23 mouse cellular contexts compared by ENCODE assay signal in the genomic region with DNA sequence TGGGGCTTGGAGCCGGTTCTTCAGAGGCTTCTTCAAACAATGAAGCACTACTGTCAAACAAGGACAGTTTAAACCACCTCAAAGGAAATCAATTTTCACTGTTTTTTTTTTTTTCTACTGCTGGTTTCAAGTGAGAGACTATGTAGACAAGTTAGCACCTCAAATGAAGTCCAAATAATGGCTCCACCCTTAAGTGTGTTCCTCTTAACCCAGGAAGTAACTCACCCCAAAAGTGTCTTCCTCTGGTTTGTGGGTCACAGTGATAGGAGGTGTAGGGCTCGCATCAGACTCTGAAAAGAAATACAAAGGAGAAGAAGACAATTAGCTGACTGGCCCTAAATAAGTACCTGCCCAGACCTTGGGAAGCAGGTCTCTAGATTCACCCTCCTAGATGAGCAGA.
DNase-seq lines count a peak whose midpoint lies in the region; ATAC-seq and TF ChIP-seq lines count a peak whose summit lies in the region.
"Had no signal": no experiment of that assay in that cellular context is flagged by ENCODE, and none has a peak within 500 bp of the region (broad histone marks: within the 10 kb centered on the region; RNA-seq: fewer than 3 reads in every experiment).

No protein-coding gene starts in this region.

- no peak for DNase-seq in layer of hippocampus, adult 2 months (ENCODE audit: low spot score in 2 of 2)
- no peak for DNase-seq in layer of hippocampus, adult 9-10 months (ENCODE audit: low spot score)
- peak; percentile 72 for DNase-seq in naive thymus-derived CD4-positive, alpha-beta T cell, adult 2 months (ENCODE audit: low read depth)
- no peak for DNase-seq in gastrocnemius, adult 18-20 months (ENCODE audit: low spot score)
- DNase-seq: adrenal gland, adult 8-10 months; adrenal gland, postnatal 25 days; cerebellum, adult 11-12 months; cerebellum, adult 9-10 months; cerebellum, postnatal 14 days; forebrain, postnatal 0 days; gastrocnemius, postnatal 25 days; heart, adult 2 months had no signal

- H3K27ac ChIP-seq in layer of hippocampus, adult 2 months = peak overlapping the region; percentile 84; the same call in 1 of the 2 replicates
- H3K27ac ChIP-seq: heart, adult 2 months; heart, embryonic 10.5 days; heart, embryonic 13.5 days; hindbrain, embryonic 12.5 days; hindbrain, embryonic 15.5 days had no signal

- no peak for TF ChIP-seq CTCF in layer of hippocampus, adult 2 months (conservative IDR thresholded peaks at IDR 0.05)

- no peak overlapping the region for H3K4me3 ChIP-seq in layer of hippocampus, adult 2 months
- H3K4me3 ChIP-seq: heart, adult 2 months; heart, embryonic 10.5 days; heart, embryonic 13.5 days; hindbrain, embryonic 12.5 days; hindbrain, embryonic 15.5 days had no signal

- peak; percentile 47 for ATAC-seq in CD4-positive, CD25-positive, alpha-beta regulatory T cell, adult 4 months
- peak; percentile 83 for ATAC-seq in activated CD4-positive, CD25-positive, alpha-beta regulatory T cell, adult 4 months
- ATAC-seq in granulocyte monocyte progenitor cell, adult 5-6 weeks (replicated peaks; ENCODE audit: poor library complexity, severe bottlenecking) = no peak
- no peak for ATAC-seq in erythroid progenitor cell, adult 5-6 weeks (replicated peaks; ENCODE audit: low FRiP score, poor library complexity, severe bottlenecking)
- ATAC-seq: forebrain, embryonic 14.5 days; forebrain, postnatal 0 days; intestine, embryonic 16.5 days; Patski had no signal

Comparison
In these comparisons a context has a peak if more than half of its experiments do, and no peak if none do; other contexts are left out.
1. ATAC-seq: peak in CD4-positive, CD25-positive, alpha-beta regulatory T cell, adult 4 months (single experiment) and activated CD4-positive, CD25-positive, alpha-beta regulatory T cell, adult 4 months (single experiment); none in granulocyte monocyte progenitor cell, adult 5-6 weeks (single experiment) and erythroid progenitor cell, adult 5-6 weeks (single experiment).